Mouse (Mus musculus): Measurements from ENCODE around the gene Chchd6.

DNA sequence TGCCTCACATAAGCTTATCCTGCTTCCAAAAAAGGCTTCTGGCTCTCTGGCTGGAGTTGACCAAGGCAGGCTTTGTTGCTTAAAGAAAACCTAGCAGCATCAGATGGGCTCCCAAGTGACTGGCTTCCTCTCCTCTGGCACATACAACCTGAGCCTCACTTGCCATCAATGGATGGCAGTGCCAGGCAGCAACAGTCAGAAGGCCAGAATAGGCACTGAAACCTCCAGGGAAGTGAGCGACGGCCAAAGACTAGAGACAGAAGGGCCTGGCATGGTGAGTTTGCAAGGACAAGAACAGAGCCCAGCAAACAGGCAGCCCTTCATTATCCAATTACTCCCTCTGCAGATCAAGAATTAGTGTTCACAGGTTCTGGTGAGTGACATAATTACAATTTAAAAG lies 70.7 kb downstream of the Chchd6 start:
- no peak for TF ChIP-seq POLR2A (IDR thresholded peaks at IDR 0.05; ENCODE audit: low read depth, low read length)
- no peak for TF ChIP-seq CTCF (IDR thresholded peaks at IDR 0.05; ENCODE audit: extremely low read depth, insufficient read length, insufficient replicate concordance, low read depth, low read length)
